Mouse (Mus musculus): ENCODE results near the gene Ptprt. TPM values are rescaled to one million over a fixed set of nuclear protein-coding genes. Genes with fewer than 3 reads are reported as not detected.

Gene Ptprt
- polyA plus RNA-seq, 1 experiment from 2014 or later = 4.0 TPM

DNA sequence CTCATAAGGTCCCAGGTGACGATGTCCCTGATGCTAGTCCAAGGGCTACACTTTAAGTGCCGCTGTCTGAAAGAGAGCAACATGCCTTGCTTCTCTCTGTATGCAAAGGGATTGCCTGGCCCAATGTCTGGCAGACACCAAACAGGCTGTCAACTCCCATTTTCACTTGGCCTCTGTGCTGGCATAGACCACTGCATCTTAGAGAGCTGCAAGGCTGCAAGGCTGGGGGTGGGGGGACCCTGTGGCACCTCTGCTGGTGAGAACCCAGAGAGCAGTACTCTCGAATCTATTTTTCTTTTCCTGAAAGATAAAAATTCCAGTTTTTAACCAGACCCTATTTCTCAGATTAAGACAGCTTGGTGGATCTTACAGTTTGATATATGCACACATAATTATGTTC lies 69.6 kb downstream of the Ptprt start:
- H3K4me2 ChIP-seq = no peak overlapping the region
- no peaks in the 10 kb centered on the region for H3K27me3 ChIP-seq
- ATAC-seq (ENCODE audit: insufficient number of reproducible peaks, insufficient read depth, low FRiP score, low TSS enrichment, low read depth) = no peak
- no peak overlapping the region for H3K27ac ChIP-seq
- H3K4me1 ChIP-seq (replicated peaks) = no peaks in the 10 kb centered on the region
- H3K9ac ChIP-seq (replicated peaks) = no peak overlapping the region
- H3K4me3 ChIP-seq (replicated peaks) = no peak overlapping the region
- H3K9me3 ChIP-seq = no peaks in the 10 kb centered on the region
- 91% methylated on average over 3 of the region's 3 CpGs for WGBS
- no peaks in the 10 kb centered on the region for H3K36me3 ChIP-seq

DNA sequence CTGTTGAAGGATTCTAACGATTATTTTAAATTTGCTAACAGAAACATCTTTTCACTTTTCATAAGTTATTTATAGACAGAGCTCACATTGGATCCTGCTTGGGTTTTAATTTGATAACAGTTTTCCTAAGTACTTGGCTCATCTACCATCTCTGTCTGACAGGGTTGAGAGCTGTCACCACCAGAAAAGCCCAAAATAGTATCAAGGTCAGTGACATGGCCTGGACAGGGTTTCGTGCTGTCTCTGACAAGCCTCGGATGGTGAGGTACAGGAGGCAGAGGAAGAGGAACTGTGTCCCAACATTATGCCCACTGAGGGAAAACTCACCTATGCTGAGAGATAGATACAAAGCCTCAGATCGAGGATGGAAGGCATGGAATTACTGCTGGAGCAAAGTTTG lies 79.3 kb downstream of the Ptprt start:
- Histone ChIP-seq H3K27me3 (no peaks in the 10 kb centered on the region), H3K4me3 (replicated peaks) (no peak overlapping the region), H3K27ac (no peak overlapping the region), H3K9me3 (no peaks in the 10 kb centered on the region), H3K4me2 (no peak overlapping the region), H3K9ac (replicated peaks) (no peak overlapping the region), H3K4me1 (replicated peaks) (0 out of 2 replicates have a peak, but pooled peaks cover 8% of the 10 kb centered on the region), H3K36me3 (no peaks in the 10 kb centered on the region)
- no peak for ATAC-seq (ENCODE audit: insufficient number of reproducible peaks, insufficient read depth, low FRiP score, low TSS enrichment, low read depth)
- 85% methylated on average over 4 of the region's 4 CpGs for WGBS

DNA sequence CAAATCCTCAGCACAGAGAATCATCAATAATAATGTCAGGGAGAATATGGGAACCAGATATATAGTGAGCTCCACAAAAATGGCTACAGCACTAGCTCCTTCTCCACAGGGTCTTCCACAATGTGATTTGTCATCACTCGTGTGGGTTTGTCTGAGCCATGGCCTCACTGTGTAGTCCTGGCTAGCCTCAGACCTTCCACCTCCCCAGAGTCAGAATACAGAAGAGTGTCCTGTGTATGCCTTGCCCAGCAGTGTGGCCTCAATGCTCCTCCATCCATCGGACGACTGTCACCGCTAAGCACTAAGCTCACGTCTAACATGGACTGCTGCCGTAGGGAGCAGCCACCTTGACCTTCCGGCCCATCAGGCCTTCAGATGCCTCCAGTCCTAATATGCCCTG lies 83.1 kb downstream of the Ptprt start:
- no peak overlapping the region for H3K27ac ChIP-seq
- H3K4me2 ChIP-seq = no peak overlapping the region
- no peaks in the 10 kb centered on the region for H3K9me3 ChIP-seq
- no peak overlapping the region for H3K4me3 ChIP-seq (replicated peaks)
- no peak overlapping the region for H3K9ac ChIP-seq (replicated peaks)
- H3K4me1 ChIP-seq (replicated peaks) = 0 out of 2 replicates have a peak, but pooled peaks cover 8% of the 10 kb centered on the region
- no peak for ATAC-seq (ENCODE audit: insufficient number of reproducible peaks, insufficient read depth, low FRiP score, low TSS enrichment, low read depth)
- H3K36me3 ChIP-seq = no peaks in the 10 kb centered on the region
- 89% methylated on average over 7 of the region's 7 CpGs for WGBS
- H3K27me3 ChIP-seq = no peaks in the 10 kb centered on the region

DNA sequence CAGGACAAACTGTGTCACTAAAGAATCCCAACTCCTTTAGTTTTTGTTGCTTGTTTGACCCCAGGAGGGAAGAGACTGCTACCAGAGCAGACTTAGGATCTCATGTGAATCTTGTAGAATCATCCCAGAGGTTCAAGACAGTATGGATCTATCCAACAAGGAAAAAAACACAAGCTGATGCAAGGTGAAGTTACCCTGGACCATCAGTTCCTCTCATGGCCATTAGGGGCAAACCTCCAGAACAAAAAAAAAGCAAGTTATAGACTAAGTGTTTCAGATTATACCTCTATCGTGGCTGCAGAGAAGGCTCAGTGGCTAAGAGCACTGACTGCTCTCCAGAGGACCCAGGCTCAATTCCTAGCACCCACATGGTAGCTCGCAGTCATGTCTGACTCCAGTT lies 88.1 kb downstream of the Ptprt start:
- Histone ChIP-seq H3K9ac (replicated peaks) (no peak overlapping the region), H3K27ac (no peak overlapping the region), H3K4me1 (replicated peaks) (0 out of 2 replicates have a peak, but pooled peaks cover 8% of the 10 kb centered on the region), H3K9me3 (no peaks in the 10 kb centered on the region), H3K27me3 (no peaks in the 10 kb centered on the region), H3K4me3 (replicated peaks) (no peak overlapping the region), H3K36me3 (no peaks in the 10 kb centered on the region), H3K4me2 (no peak overlapping the region)
- WGBS = 68% methylated on average over 2 of the region's 2 CpGs
- ATAC-seq (ENCODE audit: insufficient number of reproducible peaks, insufficient read depth, low FRiP score, low TSS enrichment, low read depth) = no peak

DNA sequence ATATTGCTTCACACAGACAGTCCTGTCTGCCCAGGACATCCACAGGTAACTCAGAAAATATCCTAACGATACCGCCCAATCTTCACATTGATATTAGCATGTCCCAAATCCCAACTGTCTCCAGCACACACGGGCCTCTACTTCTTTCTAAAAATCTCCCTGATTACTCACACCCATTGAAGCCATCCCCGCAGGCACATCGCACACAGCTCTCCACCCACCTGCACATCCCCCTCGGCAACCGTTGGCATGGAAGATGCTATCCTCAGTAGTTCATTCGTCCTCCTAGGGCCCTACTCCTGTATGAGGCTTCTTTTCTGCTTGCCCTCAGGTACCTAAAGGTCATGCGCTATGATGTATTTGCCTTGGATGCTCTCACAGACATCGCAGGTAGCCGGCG lies 89.9 kb downstream of the Ptprt start:
- no peaks in the 10 kb centered on the region for H3K27me3 ChIP-seq
- H3K27ac ChIP-seq = no peak overlapping the region
- no peaks in the 10 kb centered on the region for H3K4me1 ChIP-seq (replicated peaks)
- H3K36me3 ChIP-seq = no peaks in the 10 kb centered on the region
- H3K4me2 ChIP-seq = no peak overlapping the region
- 91% methylated on average over 12 of the region's 12 CpGs for WGBS
- no peaks in the 10 kb centered on the region for H3K9me3 ChIP-seq
- H3K9ac ChIP-seq (replicated peaks) = no peak overlapping the region
- no peak overlapping the region for H3K4me3 ChIP-seq (replicated peaks)
- no peak for ATAC-seq (ENCODE audit: insufficient number of reproducible peaks, insufficient read depth, low FRiP score, low TSS enrichment, low read depth)

DNA sequence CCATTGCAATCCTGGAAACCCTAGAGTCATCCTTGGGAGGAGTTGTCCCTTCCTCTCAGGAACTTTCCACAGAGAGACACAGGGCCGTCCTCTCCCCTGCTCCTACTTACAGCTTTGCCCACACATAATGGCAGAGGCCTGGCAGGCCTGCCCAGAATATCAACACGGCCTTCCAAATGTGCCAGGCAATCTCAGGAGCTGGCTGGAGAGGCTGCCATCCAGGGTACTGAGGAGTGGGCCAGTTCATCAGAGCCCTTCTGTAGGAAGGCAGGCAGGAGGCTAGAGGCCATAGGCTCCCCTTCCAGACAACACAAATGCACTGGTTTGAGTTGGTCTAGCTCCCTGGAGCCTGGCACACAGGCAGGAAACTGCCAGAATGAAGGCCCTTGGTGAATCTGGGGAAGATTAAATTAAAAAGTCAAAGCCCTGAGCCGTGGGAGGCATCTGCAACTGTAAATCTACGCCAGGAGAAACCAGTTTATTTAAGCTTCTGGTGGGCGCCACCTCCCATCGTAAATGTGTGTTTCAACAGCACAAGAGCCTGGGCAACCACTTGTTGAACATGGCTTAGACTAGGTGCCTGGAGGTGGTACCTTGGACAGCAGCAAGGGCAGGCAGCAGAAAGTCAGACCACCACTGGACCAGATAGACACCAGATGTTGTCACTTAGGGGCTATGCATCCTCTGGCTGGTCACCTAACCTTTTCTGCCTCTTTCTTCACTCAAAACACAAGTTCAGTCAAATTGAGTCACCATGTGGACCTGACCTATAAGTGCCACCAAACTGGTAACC lies 92.4 kb downstream of the Ptprt start:
- Histone ChIP-seq H3K4me1 (replicated peaks) (no peaks in the 10 kb centered on the region), H3K9me3 (no peaks in the 10 kb centered on the region), H3K36me3 (no peaks in the 10 kb centered on the region), H3K9ac (replicated peaks) (no peak overlapping the region), H3K27ac (no peak overlapping the region), H3K4me3 (replicated peaks) (no peak overlapping the region), H3K27me3 (no peaks in the 10 kb centered on the region), H3K4me2 (no peak overlapping the region)
- no peak for ATAC-seq (ENCODE audit: insufficient number of reproducible peaks, insufficient read depth, low FRiP score, low TSS enrichment, low read depth)
- 50% methylated on average over 6 of the region's 6 CpGs for WGBS

DNA sequence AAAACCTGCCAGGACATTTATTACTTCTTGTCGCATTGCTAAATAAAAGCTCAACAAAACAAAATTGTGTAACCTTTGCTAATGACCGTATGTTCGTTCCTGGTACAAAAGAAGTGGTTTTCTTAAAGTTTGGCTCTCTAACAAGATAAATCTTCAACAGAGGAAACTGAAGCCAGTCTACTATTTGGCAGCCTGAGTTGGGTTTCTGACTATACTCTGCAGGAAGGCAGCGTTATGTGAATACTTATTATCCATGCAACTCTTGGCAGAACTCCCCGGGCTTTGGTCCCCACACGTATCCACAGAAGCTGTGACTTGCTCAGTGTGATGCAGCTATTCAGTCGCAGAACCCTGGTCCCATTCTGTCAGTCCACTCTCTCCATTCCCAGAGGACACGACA lies 112.6 kb downstream of the Ptprt start:
- no peak for ATAC-seq (ENCODE audit: insufficient number of reproducible peaks, insufficient read depth, low FRiP score, low TSS enrichment, low read depth)
- 80% methylated on average over 8 of the region's 8 CpGs for WGBS

DNA sequence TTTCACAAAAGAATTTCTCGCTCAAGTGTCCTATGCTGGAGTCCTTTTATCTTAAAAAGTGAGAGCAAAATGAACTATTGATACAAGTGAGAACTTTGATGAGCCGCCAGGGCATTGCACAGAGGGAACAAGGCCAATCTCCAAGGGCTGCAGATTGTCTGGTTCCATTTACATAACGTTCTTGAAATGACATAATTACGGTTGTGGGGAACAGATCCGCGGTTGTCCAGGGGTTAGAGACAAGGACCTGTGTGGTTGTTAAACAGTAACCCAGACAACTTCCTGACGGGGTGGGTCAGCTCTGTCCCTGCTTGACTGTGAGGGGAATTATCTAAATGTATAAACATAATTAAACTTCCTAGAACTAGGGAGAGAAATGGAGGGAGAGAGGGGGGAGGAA lies 129.3 kb downstream of the Ptprt start:
- no peak overlapping the region for H3K27ac ChIP-seq
- no peak overlapping the region for H3K9ac ChIP-seq (replicated peaks)
- H3K36me3 ChIP-seq = no peaks in the 10 kb centered on the region
- no peak overlapping the region for H3K4me2 ChIP-seq
- no peaks in the 10 kb centered on the region for H3K4me1 ChIP-seq (replicated peaks)
- H3K4me3 ChIP-seq (replicated peaks) = no peak overlapping the region
- no peaks in the 10 kb centered on the region for H3K9me3 ChIP-seq
- ATAC-seq (ENCODE audit: insufficient number of reproducible peaks, insufficient read depth, low FRiP score, low TSS enrichment, low read depth) = no peak
- WGBS = 51% methylated on average over 7 of the region's 7 CpGs
- no peaks in the 10 kb centered on the region for H3K27me3 ChIP-seq

More for the DNA sequence above, 112.6 kb downstream of the Ptprt start:
- no peak overlapping the region for H3K27ac ChIP-seq
- no peak overlapping the region for H3K4me2 ChIP-seq
- H3K4me3 ChIP-seq (replicated peaks) = no peak overlapping the region
- no peaks in the 10 kb centered on the region for H3K9me3 ChIP-seq
- H3K4me1 ChIP-seq (replicated peaks) = 0 out of 2 replicates have a peak, but pooled peaks cover 4% of the 10 kb centered on the region
- H3K9ac ChIP-seq (replicated peaks) = no peak overlapping the region
- no peaks in the 10 kb centered on the region for H3K27me3 ChIP-seq
- H3K36me3 ChIP-seq = no peaks in the 10 kb centered on the region

DNA sequence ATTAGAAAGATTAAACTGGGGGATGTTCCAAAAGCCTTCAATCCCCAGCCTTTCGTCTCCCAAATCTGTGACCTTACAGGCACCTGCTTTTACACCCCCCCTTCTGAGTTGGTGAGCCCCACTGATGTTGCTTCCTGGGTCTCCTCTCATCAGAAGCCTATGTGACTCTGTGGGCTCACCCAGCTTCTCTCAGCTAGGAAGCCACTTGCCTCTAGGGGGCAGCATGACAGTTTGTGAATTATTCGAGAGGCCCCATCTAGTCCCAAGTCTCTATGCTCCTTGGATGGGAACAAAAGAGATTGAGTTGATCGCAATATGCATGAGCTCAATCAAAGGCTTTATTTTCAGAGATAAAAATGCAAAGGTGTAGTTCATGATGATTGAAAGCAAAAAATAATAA lies 132.0 kb downstream of the Ptprt start:
- Histone ChIP-seq H3K27ac (no peak overlapping the region), H3K36me3 (no peaks in the 10 kb centered on the region), H3K4me1 (replicated peaks) (no peaks in the 10 kb centered on the region), H3K9me3 (no peaks in the 10 kb centered on the region), H3K4me3 (replicated peaks) (no peak overlapping the region), H3K9ac (replicated peaks) (no peak overlapping the region), H3K4me2 (no peak overlapping the region), H3K27me3 (no peaks in the 10 kb centered on the region)
- WGBS = 90% methylated on average over 3 of the region's 3 CpGs
- no peak for ATAC-seq (ENCODE audit: insufficient number of reproducible peaks, insufficient read depth, low FRiP score, low TSS enrichment, low read depth)

DNA sequence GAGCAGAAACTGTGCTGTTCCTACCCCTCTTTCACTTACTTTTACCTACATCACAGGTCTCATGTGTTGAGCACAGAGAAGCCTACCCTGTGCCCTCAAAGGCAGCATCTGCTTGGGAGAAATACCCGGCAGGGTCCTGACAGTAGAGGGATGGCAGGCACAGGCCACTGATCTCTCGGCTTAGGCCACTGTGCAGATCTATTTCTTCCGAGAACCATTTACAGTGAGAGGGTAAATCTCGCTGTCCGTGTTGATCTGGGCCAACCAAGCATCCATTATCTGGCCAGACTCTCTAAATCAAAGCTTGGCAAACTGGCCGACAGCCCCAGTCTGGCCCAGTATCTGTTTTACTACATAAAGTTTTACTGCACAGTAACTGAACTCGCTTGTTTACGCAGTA lies 145.0 kb downstream of the Ptprt start:
- no peaks in the 10 kb centered on the region for H3K4me1 ChIP-seq (replicated peaks)
- no peak for ATAC-seq (ENCODE audit: insufficient number of reproducible peaks, insufficient read depth, low FRiP score, low TSS enrichment, low read depth)

DNA sequence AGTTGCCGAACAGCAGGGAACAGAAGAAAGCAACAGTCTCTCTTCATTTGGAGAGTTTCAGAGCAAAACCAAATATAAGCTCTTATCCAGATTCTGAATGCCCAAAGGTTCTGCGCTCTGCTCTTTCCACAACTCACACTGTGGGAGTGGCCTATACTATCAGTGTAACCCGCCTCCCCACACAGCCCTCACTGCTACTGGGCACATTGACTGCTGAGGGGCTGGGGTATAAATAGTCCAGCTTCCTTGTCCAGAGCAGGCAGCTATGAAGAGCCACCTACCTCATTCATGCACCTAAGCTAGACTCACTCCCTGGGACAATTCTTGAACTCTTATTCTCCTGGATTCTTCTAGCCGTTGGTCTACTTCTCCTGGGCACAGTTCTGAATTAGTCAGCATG lies 147.9 kb downstream of the Ptprt start:
- Histone ChIP-seq H3K27ac (no peak overlapping the region), H3K27me3 (no peaks in the 10 kb centered on the region), H3K9me3 (0 out of 2 replicates have a peak, but pooled peaks cover 3% of the 10 kb centered on the region), H3K4me2 (no peak overlapping the region), H3K9ac (replicated peaks) (no peak overlapping the region), H3K4me1 (replicated peaks) (no peaks in the 10 kb centered on the region), H3K4me3 (replicated peaks) (no peak overlapping the region), H3K36me3 (no peaks in the 10 kb centered on the region)
- no peak for ATAC-seq (ENCODE audit: insufficient number of reproducible peaks, insufficient read depth, low FRiP score, low TSS enrichment, low read depth)
- WGBS = 83% methylated on average over 4 of the region's 4 CpGs

More for the DNA sequence above, 145.0 kb downstream of the Ptprt start:
- H3K36me3 ChIP-seq = no peaks in the 10 kb centered on the region
- 0 out of 2 replicates have a peak, but pooled peaks cover 3% of the 10 kb centered on the region for H3K9me3 ChIP-seq
- H3K27ac ChIP-seq = no peak overlapping the region
- H3K4me3 ChIP-seq (replicated peaks) = no peak overlapping the region
- H3K4me2 ChIP-seq = no peak overlapping the region
- H3K9ac ChIP-seq (replicated peaks) = no peak overlapping the region
- H3K27me3 ChIP-seq = no peaks in the 10 kb centered on the region
- WGBS = 64% methylated on average over 8 of the region's 8 CpGs

DNA sequence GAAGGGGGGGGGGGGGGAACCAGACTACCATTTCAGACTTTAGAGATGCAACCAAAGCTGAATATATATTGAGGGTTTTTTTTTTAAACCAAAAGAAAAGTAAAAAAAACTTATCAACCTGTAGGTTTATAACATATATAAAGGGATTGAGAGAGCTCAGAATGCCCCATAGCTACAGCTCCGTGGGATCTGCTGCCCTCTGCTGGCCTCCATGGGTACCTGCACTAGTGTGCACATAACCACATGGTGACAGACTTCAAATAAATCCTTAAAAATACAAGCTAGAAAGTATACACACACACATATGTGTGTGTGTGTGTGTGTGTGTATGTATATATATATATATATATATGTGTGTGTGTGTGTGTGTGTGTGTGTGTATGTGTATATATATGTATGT lies 148.9 kb downstream of the Ptprt start:
- Histone ChIP-seq H3K27me3 (no peaks in the 10 kb centered on the region), H3K4me1 (replicated peaks) (no peaks in the 10 kb centered on the region), H3K4me3 (replicated peaks) (no peak overlapping the region), H3K9ac (replicated peaks) (no peak overlapping the region), H3K9me3 (0 out of 2 replicates have a peak, but pooled peaks cover 3% of the 10 kb centered on the region), H3K4me2 (no peak overlapping the region), H3K36me3 (no peaks in the 10 kb centered on the region), H3K27ac (no peak overlapping the region)
- 89% methylated on average over 1 of the region's 1 CpGs for WGBS
- no peak for ATAC-seq (ENCODE audit: insufficient number of reproducible peaks, insufficient read depth, low FRiP score, low TSS enrichment, low read depth)
